Mouse (Mus musculus): Measurements from ENCODE around the gene Gm26741. TPM values are rescaled to one million over a fixed set of nuclear protein-coding genes. Genes with fewer than 3 reads are reported as not detected.

Gene Gm26741
- polyA plus RNA-seq, 1 experiment from 2014 or later = not detected

DNA sequence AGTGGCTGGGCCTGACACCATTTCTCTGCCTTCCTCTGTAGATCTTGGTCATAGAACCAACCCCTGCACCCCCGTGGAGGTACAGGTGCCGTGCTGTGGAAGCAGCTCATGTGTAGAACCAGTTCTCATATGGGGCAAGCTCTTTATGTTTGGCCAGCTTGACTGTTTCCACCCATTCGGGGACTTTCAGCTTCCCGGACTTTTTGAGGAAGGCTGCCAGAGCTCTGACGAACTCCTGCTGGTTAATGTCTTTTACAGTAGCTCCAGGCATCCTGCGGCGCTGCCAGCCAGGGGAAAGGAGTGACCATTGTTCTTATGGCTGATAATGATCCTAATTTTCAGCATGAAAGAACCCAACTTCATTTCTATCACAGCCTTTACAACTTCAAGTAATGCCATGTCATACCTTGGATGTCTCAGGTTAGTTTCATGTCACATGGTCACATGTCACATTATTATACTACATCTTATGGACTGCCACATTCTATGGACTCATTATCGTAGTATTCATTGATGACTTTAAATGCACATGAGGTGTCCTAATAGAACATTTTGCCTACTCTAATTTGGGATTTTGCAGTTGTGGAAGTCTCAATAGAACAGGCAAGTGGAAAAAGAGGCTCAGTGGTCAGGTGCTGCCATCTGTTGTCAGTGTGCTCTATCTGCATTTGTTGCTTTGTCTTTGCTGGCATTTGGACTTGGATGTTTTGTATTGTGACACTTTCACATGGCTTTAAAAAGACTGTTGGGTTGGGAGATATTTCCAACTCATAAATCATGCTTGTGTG, 26.4 kb downstream of the Gm26741 start:
- WGBS = 46% methylated on average over 8 of the region's 8 CpGs
- ATAC-seq (ENCODE audit: low read depth) = no peak
- H3K4me1 ChIP-seq (replicated peaks; ENCODE audit: control insufficient read depth, insufficient read depth, low read length) = 0 out of 2 replicates have a peak, but pooled peaks cover 5% of the 10 kb centered on the region
- H3K27ac ChIP-seq (ENCODE audit: low read length) = no peak overlapping the region
- H3K9ac ChIP-seq (ENCODE audit: low read length) = no peak overlapping the region
- no peaks in the 10 kb centered on the region for H3K27me3 ChIP-seq (ENCODE audit: control insufficient read depth, insufficient read depth, low read depth, low read length)
- H3K4me2 ChIP-seq (ENCODE audit: low read depth, low read length) = no peak overlapping the region
- H3K9me3 ChIP-seq (ENCODE audit: control insufficient read depth, low read length) = no peaks in the 10 kb centered on the region
- H3K36me3 ChIP-seq (ENCODE audit: control insufficient read depth, insufficient read depth, low read length) = no peaks in the 10 kb centered on the region
- no peak overlapping the region for H3K4me3 ChIP-seq (ENCODE audit: low read length)

DNA sequence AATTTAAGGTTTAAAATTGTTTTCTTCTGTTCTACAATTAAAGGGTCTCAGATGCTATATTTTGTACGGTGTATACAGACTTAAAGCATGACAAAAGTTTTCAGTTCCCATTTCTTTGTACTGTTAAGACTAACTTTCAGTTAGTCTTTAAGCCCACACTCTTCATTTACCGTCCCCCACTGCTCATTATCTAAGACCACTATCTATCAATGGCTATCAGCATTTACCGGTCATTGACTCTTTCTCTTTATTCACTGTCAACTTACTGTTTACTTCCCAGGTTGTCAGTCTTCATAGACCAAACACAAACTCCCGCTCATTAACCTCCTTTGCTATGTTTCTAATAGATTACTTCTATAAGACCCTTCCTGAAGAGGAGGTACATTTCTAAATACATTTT, 28.6 kb downstream of the Gm26741 start:
- 45% methylated on average over 4 of the region's 4 CpGs for WGBS

DNA sequence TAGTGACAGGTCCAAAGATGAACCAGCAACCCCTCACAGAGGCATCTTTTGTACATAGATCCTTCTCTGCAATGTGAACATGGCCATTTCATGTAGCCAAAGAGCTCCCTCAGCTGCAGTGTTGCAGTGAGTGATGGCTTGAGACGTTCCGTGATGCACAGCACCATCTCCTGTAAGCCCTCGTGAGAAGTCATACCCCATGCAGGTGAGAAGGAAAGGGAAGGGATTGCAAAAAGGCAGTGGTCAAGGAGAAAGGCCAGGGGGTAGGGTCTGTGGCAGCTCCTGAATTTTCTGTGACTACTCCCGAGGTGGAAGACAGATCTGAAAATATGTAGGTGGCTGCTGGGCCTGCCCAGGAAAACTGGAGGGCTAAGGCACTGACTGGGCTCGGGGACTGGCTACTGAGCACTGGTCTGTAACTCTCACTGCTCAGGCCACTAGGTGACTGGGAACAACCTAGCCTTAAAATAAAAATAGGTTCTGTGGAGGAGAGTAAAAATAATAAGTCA, 30.4 kb downstream of the Gm26741 start, which contains the start of gene Nepn:
TSS of gene Nepn (plus strand) at position 51 of the 509 bp plus-strand sequence.
- no peak within 1 kb of the TSS for H3K4me2 ChIP-seq (ENCODE audit: low read depth, low read length)
- H3K36me3 ChIP-seq (ENCODE audit: control insufficient read depth, insufficient read depth, low read length) = no peaks in the 10 kb centered on the region
- no peak within 1 kb of the TSS for H3K27ac ChIP-seq (ENCODE audit: low read length)
- no peak for ATAC-seq (ENCODE audit: low read depth)
- H3K4me1 ChIP-seq (replicated peaks; ENCODE audit: control insufficient read depth, insufficient read depth, low read length) = no peaks in the 10 kb centered on the region
- H3K9me3 ChIP-seq (ENCODE audit: control insufficient read depth, low read length) = no peaks in the 10 kb centered on the region
- H3K27me3 ChIP-seq (ENCODE audit: control insufficient read depth, insufficient read depth, low read depth, low read length) = no peaks in the 10 kb centered on the region
- 66% methylated on average over 5 of the region's 5 CpGs for WGBS
- no peak within 1 kb of the TSS for H3K9ac ChIP-seq (ENCODE audit: low read length)
- H3K4me3 ChIP-seq (ENCODE audit: low read length) = no peak within 1 kb of the TSS

More for the DNA sequence above, 28.6 kb downstream of the Gm26741 start:
- no peak overlapping the region for H3K4me3 ChIP-seq (ENCODE audit: low read length)
- H3K36me3 ChIP-seq (ENCODE audit: control insufficient read depth, insufficient read depth, low read length) = no peaks in the 10 kb centered on the region
- no peak overlapping the region for H3K4me2 ChIP-seq (ENCODE audit: low read depth, low read length)
- no peak overlapping the region for H3K27ac ChIP-seq (ENCODE audit: low read length)
- no peaks in the 10 kb centered on the region for H3K9me3 ChIP-seq (ENCODE audit: control insufficient read depth, low read length)
- H3K4me1 ChIP-seq (replicated peaks; ENCODE audit: control insufficient read depth, insufficient read depth, low read length) = 0 out of 2 replicates have a peak, but pooled peaks cover 5% of the 10 kb centered on the region
- H3K9ac ChIP-seq (ENCODE audit: low read length) = no peak overlapping the region
- no peaks in the 10 kb centered on the region for H3K27me3 ChIP-seq (ENCODE audit: control insufficient read depth, insufficient read depth, low read depth, low read length)
- no peak for ATAC-seq (ENCODE audit: low read depth)

DNA sequence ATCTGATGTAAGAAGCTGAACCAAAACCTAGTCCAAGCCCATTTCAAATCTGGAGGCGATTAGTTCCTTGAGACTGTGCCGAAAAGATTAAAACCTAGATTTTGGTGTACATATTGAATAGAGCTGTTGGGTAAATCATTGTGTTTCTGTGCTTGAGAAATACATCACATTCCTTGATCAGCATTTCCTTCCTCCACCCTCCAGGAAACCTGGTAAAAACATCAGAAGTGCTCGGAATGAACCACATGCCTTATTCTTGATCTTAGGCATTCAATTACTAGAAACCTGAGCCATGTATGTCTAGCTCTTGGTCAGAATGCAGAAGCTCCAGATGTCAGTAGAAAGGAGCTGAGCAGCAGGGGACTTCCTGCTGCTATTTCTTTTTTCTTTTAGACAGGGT, 30.9 kb downstream of the Gm26741 start:
- Histone ChIP-seq H3K36me3 (ENCODE audit: control insufficient read depth, insufficient read depth, low read length) (no peaks in the 10 kb centered on the region), H3K4me2 (ENCODE audit: low read depth, low read length) (no peak overlapping the region), H3K9ac (ENCODE audit: low read length) (no peak overlapping the region), H3K27ac (ENCODE audit: low read length) (no peak overlapping the region), H3K4me3 (ENCODE audit: low read length) (no peak overlapping the region), H3K4me1 (replicated peaks; ENCODE audit: control insufficient read depth, insufficient read depth, low read length) (no peaks in the 10 kb centered on the region), H3K27me3 (ENCODE audit: control insufficient read depth, insufficient read depth, low read depth, low read length) (no peaks in the 10 kb centered on the region), H3K9me3 (ENCODE audit: control insufficient read depth, low read length) (no peaks in the 10 kb centered on the region)
- 63% methylated on average over 3 of the region's 3 CpGs for WGBS
- no peak for ATAC-seq (ENCODE audit: low read depth)

DNA sequence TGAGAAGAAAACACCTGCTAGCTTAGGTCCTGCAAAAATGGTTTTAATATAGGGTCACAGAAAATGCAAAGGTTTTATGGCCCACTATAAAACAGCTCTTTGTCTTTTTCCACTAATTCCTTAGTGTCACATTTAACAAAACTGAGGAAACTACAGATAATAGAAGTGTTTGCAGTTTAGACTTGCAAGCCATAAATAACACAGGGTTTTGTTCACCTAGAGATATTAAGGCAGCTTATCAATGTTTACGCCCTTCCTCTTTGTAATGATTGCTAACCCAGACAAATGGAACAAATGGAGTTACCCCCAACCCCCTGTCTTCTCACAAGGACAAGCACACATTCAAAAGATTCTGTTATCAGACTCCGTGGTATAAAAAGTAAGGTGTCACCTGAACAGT, 32.6 kb downstream of the Gm26741 start:
- H3K4me3 ChIP-seq (ENCODE audit: low read length) = no peak overlapping the region
- ATAC-seq (ENCODE audit: low read depth) = no peak
- 59% methylated on average over 2 of the region's 2 CpGs for WGBS

DNA sequence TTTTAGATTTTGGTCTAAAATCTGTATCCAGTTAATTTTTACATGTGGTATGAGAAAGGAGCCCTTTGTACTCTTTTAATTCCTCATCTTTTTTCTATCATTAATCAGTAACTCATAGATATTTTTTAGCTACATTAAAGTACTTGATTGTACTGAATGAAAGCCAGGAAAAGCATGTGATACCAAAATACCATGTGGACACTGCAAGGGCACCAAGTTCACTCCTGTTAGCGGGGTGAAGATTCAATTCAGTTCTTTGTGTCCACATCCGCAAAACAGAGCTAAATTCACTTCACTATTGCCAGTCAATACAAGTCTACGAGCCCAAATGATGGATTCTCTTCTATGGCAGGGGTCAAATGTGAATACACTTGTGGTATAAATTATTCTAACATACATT, 38.1 kb downstream of the Gm26741 start:
- Histone ChIP-seq H3K27me3 (ENCODE audit: control insufficient read depth, insufficient read depth, low read depth, low read length) (no peaks in the 10 kb centered on the region), H3K9ac (ENCODE audit: low read length) (no peak overlapping the region), H3K27ac (ENCODE audit: low read length) (no peak overlapping the region), H3K4me2 (ENCODE audit: low read depth, low read length) (no peak overlapping the region), H3K4me1 (replicated peaks; ENCODE audit: control insufficient read depth, insufficient read depth, low read length) (no peaks in the 10 kb centered on the region), H3K36me3 (ENCODE audit: control insufficient read depth, insufficient read depth, low read length) (no peaks in the 10 kb centered on the region), H3K4me3 (ENCODE audit: low read length) (no peak overlapping the region), H3K9me3 (ENCODE audit: control insufficient read depth, low read length) (no peaks in the 10 kb centered on the region)
- ATAC-seq (ENCODE audit: low read depth) = no peak
- WGBS = 82% methylated on average over 3 of the region's 3 CpGs

More for the DNA sequence above, 32.6 kb downstream of the Gm26741 start:
- H3K36me3 ChIP-seq (ENCODE audit: control insufficient read depth, insufficient read depth, low read length) = no peaks in the 10 kb centered on the region
- no peak overlapping the region for H3K4me2 ChIP-seq (ENCODE audit: low read depth, low read length)
- H3K9ac ChIP-seq (ENCODE audit: low read length) = no peak overlapping the region
- no peak overlapping the region for H3K27ac ChIP-seq (ENCODE audit: low read length)
- no peaks in the 10 kb centered on the region for H3K9me3 ChIP-seq (ENCODE audit: control insufficient read depth, low read length)
- H3K27me3 ChIP-seq (ENCODE audit: control insufficient read depth, insufficient read depth, low read depth, low read length) = no peaks in the 10 kb centered on the region
- no peaks in the 10 kb centered on the region for H3K4me1 ChIP-seq (replicated peaks; ENCODE audit: control insufficient read depth, insufficient read depth, low read length)

DNA sequence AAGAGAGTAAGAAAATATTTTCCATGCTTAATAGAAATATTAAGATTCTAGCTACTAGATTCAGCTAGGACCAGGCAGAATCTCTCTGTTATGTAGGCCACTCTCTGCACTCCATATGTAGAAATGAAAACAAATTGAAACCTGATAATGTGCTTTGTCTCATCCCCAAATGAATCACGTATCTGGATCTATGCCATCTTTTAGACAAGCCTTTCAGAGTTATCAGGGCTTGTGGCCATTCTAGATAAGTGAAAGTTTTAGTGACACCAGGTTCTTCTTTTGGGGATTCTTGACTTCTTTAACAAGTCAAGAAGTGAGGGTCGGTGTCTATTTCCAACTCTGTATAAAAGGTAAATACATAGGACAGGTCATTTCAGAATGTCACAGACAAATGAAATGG, 40.1 kb downstream of the Gm26741 start:
- H3K4me2 ChIP-seq (ENCODE audit: low read depth, low read length) = no peak overlapping the region
- ATAC-seq (ENCODE audit: low read depth) = no peak
- H3K4me1 ChIP-seq (replicated peaks; ENCODE audit: control insufficient read depth, insufficient read depth, low read length) = no peaks in the 10 kb centered on the region
- no peaks in the 10 kb centered on the region for H3K9me3 ChIP-seq (ENCODE audit: control insufficient read depth, low read length)
- no peak overlapping the region for H3K9ac ChIP-seq (ENCODE audit: low read length)
- WGBS = 69% methylated on average over 2 of the region's 2 CpGs
- no peaks in the 10 kb centered on the region for H3K27me3 ChIP-seq (ENCODE audit: control insufficient read depth, insufficient read depth, low read depth, low read length)
- H3K4me3 ChIP-seq (ENCODE audit: low read length) = no peak overlapping the region
- H3K36me3 ChIP-seq (ENCODE audit: control insufficient read depth, insufficient read depth, low read length) = no peaks in the 10 kb centered on the region
- H3K27ac ChIP-seq (ENCODE audit: low read length) = no peak overlapping the region

DNA sequence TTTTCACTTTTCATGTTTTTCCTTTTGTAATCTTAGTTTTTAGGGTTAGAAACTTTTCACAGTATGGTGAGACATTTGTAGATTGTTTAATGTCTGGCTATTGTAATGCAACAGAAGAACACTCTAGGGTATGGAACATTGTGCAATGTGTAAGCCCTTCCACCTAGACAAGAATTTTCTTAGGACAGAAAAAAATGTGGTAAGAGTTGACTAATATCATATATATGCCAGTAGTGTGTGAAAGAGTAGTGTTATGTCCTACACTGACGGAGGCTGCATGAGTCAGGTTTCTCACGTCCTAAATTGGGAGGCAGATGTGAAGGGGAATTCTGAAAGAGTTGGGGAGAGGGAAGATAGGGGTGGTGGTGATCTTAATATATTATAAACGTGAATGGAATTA, 41.2 kb downstream of the Gm26741 start:
- H3K27me3 ChIP-seq (ENCODE audit: control insufficient read depth, insufficient read depth, low read depth, low read length) = no peaks in the 10 kb centered on the region
- no peak overlapping the region for H3K4me2 ChIP-seq (ENCODE audit: low read depth, low read length)
- H3K4me3 ChIP-seq (ENCODE audit: low read length) = no peak overlapping the region
- ATAC-seq (ENCODE audit: low read depth) = no peak
- WGBS = 57% methylated on average over 3 of the region's 3 CpGs
- H3K9ac ChIP-seq (ENCODE audit: low read length) = no peak overlapping the region
- no peaks in the 10 kb centered on the region for H3K9me3 ChIP-seq (ENCODE audit: control insufficient read depth, low read length)
- H3K4me1 ChIP-seq (replicated peaks; ENCODE audit: control insufficient read depth, insufficient read depth, low read length) = no peaks in the 10 kb centered on the region
- no peaks in the 10 kb centered on the region for H3K36me3 ChIP-seq (ENCODE audit: control insufficient read depth, insufficient read depth, low read length)
- no peak overlapping the region for H3K27ac ChIP-seq (ENCODE audit: low read length)

DNA sequence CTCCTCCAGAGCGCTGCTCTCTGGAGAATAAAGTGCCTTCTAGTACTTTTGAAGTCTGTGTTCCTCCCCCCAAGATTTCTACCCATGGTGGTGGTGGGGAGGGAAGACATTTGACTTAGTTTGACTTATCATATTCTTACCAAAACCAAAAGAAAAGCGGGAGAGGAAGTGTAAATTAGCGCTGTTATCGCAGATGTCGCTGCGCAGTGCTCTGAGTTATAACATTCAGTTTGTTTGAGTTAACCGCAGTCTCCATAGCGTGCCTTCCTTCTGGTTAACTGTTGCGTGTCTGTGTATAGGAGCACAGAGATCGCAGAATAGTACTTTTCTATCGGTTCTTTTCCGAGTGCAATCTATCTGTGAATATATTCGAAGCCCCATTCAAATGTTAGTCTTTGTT, 46.6 kb downstream of the Gm26741 start:
- Histone ChIP-seq H3K9me3 (ENCODE audit: control insufficient read depth, low read length) (no peaks in the 10 kb centered on the region), H3K27ac (ENCODE audit: low read length) (no peak overlapping the region), H3K27me3 (ENCODE audit: control insufficient read depth, insufficient read depth, low read depth, low read length) (no peaks in the 10 kb centered on the region), H3K36me3 (ENCODE audit: control insufficient read depth, insufficient read depth, low read length) (no peaks in the 10 kb centered on the region), H3K4me2 (ENCODE audit: low read depth, low read length) (no peak overlapping the region), H3K4me1 (replicated peaks; ENCODE audit: control insufficient read depth, insufficient read depth, low read length) (no peaks in the 10 kb centered on the region), H3K9ac (ENCODE audit: low read length) (no peak overlapping the region), H3K4me3 (ENCODE audit: low read length) (no peak overlapping the region)
- ATAC-seq (ENCODE audit: low read depth) = no peak
- 80% methylated on average over 13 of the region's 13 CpGs for WGBS
